Mouse (Mus musculus): ENCODE measurements at regions not wholly inside any gene's neighbourhood (a gene's known extent, or its start where the extent isn't known, plus 50 kb on each side); places are given as distances from the start of the nearest gene placed in this dataset.

- Histone ChIP-seq H3K4me1 (ENCODE audit: control insufficient read depth, low read depth, low read length) (no peaks in the 10 kb centered on the region), H3K9ac (ENCODE audit: low read depth, low read length) (no peak overlapping the region), H3K36me3 (ENCODE audit: control insufficient read depth, insufficient read depth) (no peaks in the 10 kb centered on the region), H3K4me2 (ENCODE audit: low read depth, low read length) (no peak overlapping the region), H3K4me3 (ENCODE audit: low read depth, low read length) (no peak overlapping the region), H3K9me3 (replicated peaks; ENCODE audit: control insufficient read depth, low read length) (no peaks in the 10 kb centered on the region), H3K27me3 (ENCODE audit: control insufficient read depth, insufficient read depth, low read depth, low read length) (no peaks in the 10 kb centered on the region), H3K27ac (ENCODE audit: low read length) (no peak overlapping the region)
- ATAC-seq (ENCODE audit: low read depth): no peak
- 56% methylated on average over 10 of the region's 10 CpGs for WGBS (ENCODE audit: insufficient replicate concordance)
These were observed 126.5 kb upstream of the Ccdc54 start for GRCm38 (mm10) chr16:50717306-50718017.

- Histone ChIP-seq H3K4me2 (ENCODE audit: low read depth, low read length) (no peak overlapping the region), H3K4me3 (ENCODE audit: low read depth, low read length) (no peak overlapping the region), H3K9me3 (replicated peaks; ENCODE audit: control insufficient read depth, low read length) (no peaks in the 10 kb centered on the region), H3K4me1 (ENCODE audit: control insufficient read depth, low read depth, low read length) (no peaks in the 10 kb centered on the region), H3K36me3 (ENCODE audit: control insufficient read depth, insufficient read depth) (no peaks in the 10 kb centered on the region), H3K27ac (ENCODE audit: low read length) (no peak overlapping the region), H3K27me3 (ENCODE audit: control insufficient read depth, insufficient read depth, low read depth, low read length) (no peaks in the 10 kb centered on the region), H3K9ac (ENCODE audit: low read depth, low read length) (no peak overlapping the region)
- 52% methylated on average over 6 of the region's 6 CpGs for WGBS (ENCODE audit: insufficient replicate concordance)
- ATAC-seq (ENCODE audit: low read depth): no peak
These were observed 118.8 kb upstream of the Ccdc54 start for GRCm38 (mm10) chr16:50709727-50710126.

GRCm38 (mm10) chr16:50707906-50708305 lies 117.0 kb upstream of the Ccdc54 start:
- no peak overlapping the region for H3K4me2 ChIP-seq (ENCODE audit: low read depth, low read length)
- no peaks in the 10 kb centered on the region for H3K4me1 ChIP-seq (ENCODE audit: control insufficient read depth, low read depth, low read length)
- H3K36me3 ChIP-seq (ENCODE audit: control insufficient read depth, insufficient read depth): no peaks in the 10 kb centered on the region
- 76% methylated on average over 2 of the region's 2 CpGs for WGBS (ENCODE audit: insufficient replicate concordance)
- ATAC-seq (ENCODE audit: low read depth): no peak
- no peak overlapping the region for H3K4me3 ChIP-seq (ENCODE audit: low read depth, low read length)
- no peaks in the 10 kb centered on the region for H3K9me3 ChIP-seq (replicated peaks; ENCODE audit: control insufficient read depth, low read length)
- no peak overlapping the region for H3K9ac ChIP-seq (ENCODE audit: low read depth, low read length)
- no peak overlapping the region for H3K27ac ChIP-seq (ENCODE audit: low read length)
- H3K27me3 ChIP-seq (ENCODE audit: control insufficient read depth, insufficient read depth, low read depth, low read length): no peaks in the 10 kb centered on the region

- Histone ChIP-seq H3K4me3 (ENCODE audit: low read depth, low read length) (no peak overlapping the region), H3K9me3 (replicated peaks; ENCODE audit: control insufficient read depth, low read length) (no peaks in the 10 kb centered on the region), H3K36me3 (ENCODE audit: control insufficient read depth, insufficient read depth) (no peaks in the 10 kb centered on the region), H3K4me2 (ENCODE audit: low read depth, low read length) (no peak overlapping the region), H3K27me3 (ENCODE audit: control insufficient read depth, insufficient read depth, low read depth, low read length) (no peaks in the 10 kb centered on the region), H3K27ac (ENCODE audit: low read length) (no peak overlapping the region), H3K9ac (ENCODE audit: low read depth, low read length) (no peak overlapping the region), H3K4me1 (ENCODE audit: control insufficient read depth, low read depth, low read length) (no peaks in the 10 kb centered on the region)
- 38% methylated on average over 4 of the region's 4 CpGs for WGBS (ENCODE audit: insufficient replicate concordance)
- no peak for ATAC-seq (ENCODE audit: low read depth)
These were observed 115.0 kb upstream of the Ccdc54 start for GRCm38 (mm10) chr16:50705921-50706320.

GRCm38 (mm10) chr16:50700811-50701517 lies 110.0 kb upstream of the Ccdc54 start:
- ATAC-seq (ENCODE audit: low read depth): no peak
- H3K9ac ChIP-seq (ENCODE audit: low read depth, low read length): no peak overlapping the region
- H3K36me3 ChIP-seq (ENCODE audit: control insufficient read depth, insufficient read depth): no peaks in the 10 kb centered on the region
- no peaks in the 10 kb centered on the region for H3K4me1 ChIP-seq (ENCODE audit: control insufficient read depth, low read depth, low read length)
- no peaks in the 10 kb centered on the region for H3K27me3 ChIP-seq (ENCODE audit: control insufficient read depth, insufficient read depth, low read depth, low read length)
- no peak overlapping the region for H3K4me3 ChIP-seq (ENCODE audit: low read depth, low read length)
- no peak overlapping the region for H3K4me2 ChIP-seq (ENCODE audit: low read depth, low read length)
- WGBS (ENCODE audit: insufficient replicate concordance): 59% methylated on average over 8 of the region's 8 CpGs
- no peak overlapping the region for H3K27ac ChIP-seq (ENCODE audit: low read length)
- no peaks in the 10 kb centered on the region for H3K9me3 ChIP-seq (replicated peaks; ENCODE audit: control insufficient read depth, low read length)

GRCm38 (mm10) chr16:50700123-50700522 lies 109.2 kb upstream of the Ccdc54 start:
- Histone ChIP-seq H3K4me3 (ENCODE audit: low read depth, low read length) (no peak overlapping the region), H3K36me3 (ENCODE audit: control insufficient read depth, insufficient read depth) (no peaks in the 10 kb centered on the region), H3K4me1 (ENCODE audit: control insufficient read depth, low read depth, low read length) (no peaks in the 10 kb centered on the region), H3K27me3 (ENCODE audit: control insufficient read depth, insufficient read depth, low read depth, low read length) (no peaks in the 10 kb centered on the region), H3K27ac (ENCODE audit: low read length) (no peak overlapping the region), H3K9ac (ENCODE audit: low read depth, low read length) (no peak overlapping the region), H3K4me2 (ENCODE audit: low read depth, low read length) (no peak overlapping the region), H3K9me3 (replicated peaks; ENCODE audit: control insufficient read depth, low read length) (no peaks in the 10 kb centered on the region; the same call in 1 of the 2 replicates)
- ATAC-seq (ENCODE audit: low read depth): no peak
- WGBS (ENCODE audit: insufficient replicate concordance): 19% methylated on average over 2 of the region's 2 CpGs

GRCm38 (mm10) chr16:50697722-50698121 lies 106.8 kb upstream of the Ccdc54 start:
- Histone ChIP-seq H3K27ac (ENCODE audit: low read length) (no peak overlapping the region), H3K27me3 (ENCODE audit: control insufficient read depth, insufficient read depth, low read depth, low read length) (no peaks in the 10 kb centered on the region), H3K4me1 (ENCODE audit: control insufficient read depth, low read depth, low read length) (no peaks in the 10 kb centered on the region), H3K36me3 (ENCODE audit: control insufficient read depth, insufficient read depth) (no peaks in the 10 kb centered on the region), H3K4me3 (ENCODE audit: low read depth, low read length) (no peak overlapping the region), H3K9me3 (replicated peaks; ENCODE audit: control insufficient read depth, low read length) (no peaks in the 10 kb centered on the region; the same call in 1 of the 2 replicates), H3K9ac (ENCODE audit: low read depth, low read length) (no peak overlapping the region), H3K4me2 (ENCODE audit: low read depth, low read length) (no peak overlapping the region)
- WGBS (ENCODE audit: insufficient replicate concordance): 68% methylated on average over 2 of the region's 2 CpGs
- ATAC-seq (ENCODE audit: low read depth): no peak

- Histone ChIP-seq H3K4me2 (ENCODE audit: low read depth, low read length) (no peak overlapping the region), H3K9ac (ENCODE audit: low read depth, low read length) (no peak overlapping the region), H3K9me3 (replicated peaks; ENCODE audit: control insufficient read depth, low read length) (no peaks in the 10 kb centered on the region; the same call in 1 of the 2 replicates), H3K36me3 (ENCODE audit: control insufficient read depth, insufficient read depth) (no peaks in the 10 kb centered on the region), H3K4me1 (ENCODE audit: control insufficient read depth, low read depth, low read length) (no peaks in the 10 kb centered on the region), H3K27me3 (ENCODE audit: control insufficient read depth, insufficient read depth, low read depth, low read length) (no peaks in the 10 kb centered on the region), H3K27ac (ENCODE audit: low read length) (no peak overlapping the region), H3K4me3 (ENCODE audit: low read depth, low read length) (no peak overlapping the region)
- ATAC-seq (ENCODE audit: low read depth): no peak
- 48% methylated on average over 4 of the region's 4 CpGs for WGBS (ENCODE audit: insufficient replicate concordance)
These were observed 105.1 kb upstream of the Ccdc54 start for GRCm38 (mm10) chr16:50696052-50696451.

- no peaks in the 10 kb centered on the region for H3K36me3 ChIP-seq (ENCODE audit: control insufficient read depth, insufficient read depth)
- no peak overlapping the region for H3K4me2 ChIP-seq (ENCODE audit: low read depth, low read length)
- H3K9me3 ChIP-seq (replicated peaks; ENCODE audit: control insufficient read depth, low read length): no peaks in the 10 kb centered on the region; the same call in 1 of the 2 replicates
- 43% methylated on average over 2 of the region's 2 CpGs for WGBS (ENCODE audit: insufficient replicate concordance)
- H3K9ac ChIP-seq (ENCODE audit: low read depth, low read length): no peak overlapping the region
- H3K27me3 ChIP-seq (ENCODE audit: control insufficient read depth, insufficient read depth, low read depth, low read length): no peaks in the 10 kb centered on the region
- H3K4me1 ChIP-seq (ENCODE audit: control insufficient read depth, low read depth, low read length): no peaks in the 10 kb centered on the region
- H3K4me3 ChIP-seq (ENCODE audit: low read depth, low read length): no peak overlapping the region
- H3K27ac ChIP-seq (ENCODE audit: low read length): no peak overlapping the region
- no peak for ATAC-seq (ENCODE audit: low read depth)
These were observed 103.1 kb upstream of the Ccdc54 start for GRCm38 (mm10) chr16:50694045-50694444.

All from liver, embryonic 16.5 days (tissue).